Mouse (Mus musculus) embryonic fibroblast, embryonic 13.5 days (primary cell): ENCODE results near the gene Clstn2.

Experiments
- CTCF ChIP-seq: IDR thresholded peaks from 2 replicates; pipeline ENCODE4 v1.5.1; 2011; ENCODE audit warnings: mild to moderate bottlenecking, control low read depth, low read length, moderate library complexity, borderline replicate concordance; ENCODE audit not compliant: insufficient read depth
- POLR2A ChIP-seq: IDR thresholded peaks from 2 replicates; pipeline ENCODE4 v1.6.1; 2011; ENCODE audit warnings: low read depth, mild to moderate bottlenecking, control low read depth, low read length, moderate library complexity

DNA sequence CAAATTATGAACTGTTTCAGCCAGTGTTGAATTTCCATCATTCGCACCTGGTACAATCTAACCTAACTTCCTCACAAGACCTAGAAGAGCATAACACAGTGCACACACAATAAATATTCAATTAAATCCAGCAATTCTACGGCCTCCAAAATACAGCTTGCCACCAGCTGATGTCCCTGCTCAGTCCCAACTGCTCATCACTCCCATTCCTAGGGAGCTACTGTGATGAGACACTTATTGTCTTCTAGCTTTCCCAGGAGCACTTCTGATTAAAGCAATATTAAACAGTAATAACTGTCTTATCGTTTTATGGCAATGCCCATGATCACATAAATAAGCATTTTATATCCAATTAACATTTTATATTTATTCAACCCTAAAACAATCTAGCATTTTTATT lies 55.6 kb downstream of the Clstn2 start:
- TF ChIP-seq CTCF (no peak), POLR2A (no peak)
